Mouse (Mus musculus) gastrocnemius, postnatal 36 days (tissue): ENCODE measurements around the gene Cltrn. TPM values are rescaled to one million over a fixed set of nuclear protein-coding genes. Genes with fewer than 3 reads are reported as not detected.

Experiments
- DNase-seq, 2 experiments: peaks; one replicate each; pipeline ENCODE4 v3.0.0; 2022
- intact Hi-C: fragments of 180-260 bp; cut with DNase I; formaldehyde crosslinking; loops from one replicate; pipeline ENCODE4 v1.15.1; 2025
- total RNA-seq, 2 experiments: library from RNA; stranded (reverse); gene quantifications; 2 replicates each; pipeline ENCODE4 v1.2.3; 2021

Gene Cltrn
- total RNA-seq, 2 experiments from 2014 or later = not detected

- intact Hi-C loops = no loop called here
- no peak for DNase-seq
Observed at GRCm38 (mm10) chrX:164133531-164133930, 44.9 kb downstream of the Cltrn start.

- no peak for DNase-seq
- intact Hi-C loops = no loop called here
Observed at GRCm38 (mm10) chrX:164135304-164135818, 46.7 kb downstream of the Cltrn start.

- no peak for DNase-seq
- intact Hi-C loops = no loop called here
Observed at GRCm38 (mm10) chrX:164139032-164139431, 50.4 kb downstream of the Cltrn start, which contains the start of gene Ace2. Ace2 (plus strand) TSS chrX:164139332.

GRCm38 (mm10) chrX:164145463-164146250 is 57.0 kb downstream of the Cltrn start:
- DNase-seq = no peak
- intact Hi-C loops = no loop called here

- intact Hi-C loops = no loop called here
- DNase-seq = no peak
Observed at GRCm38 (mm10) chrX:164152703-164153102, 64.1 kb downstream of the Cltrn start.

- no peak for DNase-seq
- intact Hi-C loops = no loop called here
Observed at GRCm38 (mm10) chrX:164153606-164154005, 65.0 kb downstream of the Cltrn start.

GRCm38 (mm10) chrX:164154594-164154993 is 66.0 kb downstream of the Cltrn start:
- intact Hi-C loops = no loop called here
- no peak for DNase-seq

- intact Hi-C loops = no loop called here
- no peak for DNase-seq
Observed at GRCm38 (mm10) chrX:164164681-164165080, 76.1 kb downstream of the Cltrn start.

Other genes starting within 250 kb of the Cltrn start
- 10 to 100 TPM; 25.8 to 29.7 TPM for gene Ap1s2, start 179.8 kb upstream of the Cltrn start, total RNA-seq
- gene Zrsr2, start 130.2 kb upstream of the Cltrn start, total RNA-seq = 10 to 100 TPM; 12.9 to 15.1 TPM
- 1 to 10 TPM in 1 of 2 experiments, under 1 TPM in 1; 0.92 to 1.6 TPM for gene Car5b, start 60.8 kb upstream of the Cltrn start, total RNA-seq
- gene Siah1b, start 12.3 kb upstream of the Cltrn start, total RNA-seq = 1 to 10 TPM; 2.5 to 3.3 TPM
- under 1 TPM; 0.49 to 0.74 TPM for gene Ace2, start 50.5 kb downstream of the Cltrn start, total RNA-seq
- under 1 TPM; 0.23 to 0.32 TPM for gene Bmx, start 169.4 kb downstream of the Cltrn start, total RNA-seq
- gene Pir, start 180.5 kb downstream of the Cltrn start, total RNA-seq = 1 to 10 TPM; 3.2 to 3.6 TPM